Mouse (Mus musculus) neutrophil, adult 5-6 weeks (primary cell): ENCODE results near the gene Ptprcap. TPM values are rescaled to one million over a fixed set of nuclear protein-coding genes. Genes with fewer than 3 reads are reported as not detected.

Source experiments
- ATAC-seq: fragments of 151-379, 151-347 bp; 2 replicates; pipeline ENCODE4 v1.8.0; 2017; ENCODE audit warnings: mild to moderate bottlenecking, moderate TSS enrichment; ENCODE audit not compliant: insufficient number of reproducible peaks, poor library complexity, low FRiP score, severe bottlenecking; ENCODE audit errors: extremely low read depth
- total RNA-seq: library from RNA; stranded (forward); fragments of 200-1000 nt; gene quantifications from 2 replicates; pipeline ENCODE4 v1.2.3, GENCODE M21; 2017

Gene Ptprcap
- total RNA-seq, 1 experiment from 2014 or later = 227 TPM

- no peak for ATAC-seq
Observed at GRCm38 (mm10) chr19:4156073-4156579, 2.7 kb downstream of the Ptprcap start.

- no peak for ATAC-seq
Observed at GRCm38 (mm10) chr19:4156771-4157170, 3.4 kb downstream of the Ptprcap start.

GRCm38 (mm10) chr19:4159049-4159448 lies 5.6 kb downstream of the Ptprcap start:
- ATAC-seq = no peak

- peak; percentile 87 for ATAC-seq
Observed at GRCm38 (mm10) chr19:4162646-4163542, 9.5 kb downstream of the Ptprcap start, which contains the start of gene Rps6kb2. Gene Rps6kb2 (minus strand): TSS chr19:4163354.

GRCm38 (mm10) chr19:4163543-4163887 lies 10.1 kb downstream of the Ptprcap start:
- ATAC-seq = no peak

GRCm38 (mm10) chr19:4164100-4164499 lies 10.7 kb downstream of the Ptprcap start:
- ATAC-seq = no peak

- no peak for ATAC-seq
Observed at GRCm38 (mm10) chr19:4164721-4165120, 11.3 kb downstream of the Ptprcap start.

GRCm38 (mm10) chr19:4166678-4167476 lies 13.5 kb downstream of the Ptprcap start:
- ATAC-seq = no peak

- peak; percentile 90 for ATAC-seq
Observed at GRCm38 (mm10) chr19:4169378-4169784, 16.0 kb downstream of the Ptprcap start.

GRCm38 (mm10) chr19:4169810-4170209 lies 16.4 kb downstream of the Ptprcap start:
- ATAC-seq = no peak

- no peak for ATAC-seq
Observed at GRCm38 (mm10) chr19:4170723-4171392, 17.5 kb downstream of the Ptprcap start.

GRCm38 (mm10) chr19:4171393-4172290 lies 18.2 kb downstream of the Ptprcap start:
- ATAC-seq = peak; percentile 27

GRCm38 (mm10) chr19:4172925-4173324 lies 19.5 kb downstream of the Ptprcap start:
- no peak for ATAC-seq

GRCm38 (mm10) chr19:4175368-4175947 lies 22.1 kb downstream of the Ptprcap start, which contains the start of gene Carns1:
Gene Carns1 (minus strand): TSS chr19:4175479.
- ATAC-seq = no peak

- 0 out of 2 replicates have a peak, but pooled peaks have one; percentile 6 for ATAC-seq
Observed at GRCm38 (mm10) chr19:4180411-4180810, 27.0 kb downstream of the Ptprcap start.

- peak; percentile 81 for ATAC-seq
Observed at GRCm38 (mm10) chr19:4181892-4182291, 28.5 kb downstream of the Ptprcap start.

GRCm38 (mm10) chr19:4183689-4184088 lies 30.3 kb downstream of the Ptprcap start:
- no peak for ATAC-seq
